Mouse (Mus musculus): ENCODE results near the gene Gm21093. TPM values are rescaled to one million over a fixed set of nuclear protein-coding genes. Genes with fewer than 3 reads are reported as not detected.
"Not testable (repeated sequence)": the region's sequence is repeated elsewhere in the genome, so short reads cannot be mapped to it uniquely, and the experiment has no call there.

Gene Gm21093
- polyA plus RNA-seq (2012; fragmentation: generic; extraction: Trizol), result not detected
- long read RNA-seq, experiment 1, result 0 reads
- long read RNA-seq, experiment 2, result 0 reads

DNA sequence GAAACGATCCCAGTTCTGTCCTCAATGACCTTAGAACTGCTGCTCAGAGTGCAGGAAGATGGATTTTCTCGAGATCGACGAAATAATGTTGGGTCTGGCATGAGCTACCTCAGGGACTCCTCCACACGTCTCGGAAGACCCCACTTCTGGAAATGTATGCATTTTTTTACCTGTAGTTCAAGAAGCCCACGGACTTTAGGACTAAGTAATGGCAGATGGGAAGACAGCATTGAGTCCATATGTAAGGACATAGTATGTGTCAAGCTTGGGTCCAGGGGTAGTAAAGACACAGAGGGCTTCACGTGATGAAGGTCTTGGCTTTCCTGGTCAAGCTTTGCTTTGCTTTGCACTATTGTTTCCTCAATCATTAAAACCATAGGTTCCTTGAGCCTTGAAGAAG, at the start of gene Gm21093:
TSS of gene Gm21093 (minus strand) at position 101 of the 400 bp plus-strand sequence.
- not testable (repeated sequence) for H3K79me2 ChIP-seq (ENCODE audit: control insufficient read depth, insufficient read depth); H3K79me3 ChIP-seq (ENCODE audit: low read depth); H3K36me3 ChIP-seq (ENCODE audit: control insufficient read depth, insufficient read depth); H3K27me3 ChIP-seq (ENCODE audit: control insufficient read depth, insufficient read depth, insufficient read length); H3K4me3 ChIP-seq (ENCODE audit: insufficient read depth, poor library complexity, severe bottlenecking); H3ac ChIP-seq (ENCODE audit: control insufficient read depth, insufficient read length, low read depth)

Other genes starting within 250 kb of the Gm21093 start
- gene Gm21541, start 131.1 kb downstream of the Gm21093 start, polyA plus RNA-seq (2012; fragmentation: generic; extraction: Trizol), result not detected
- not detected for gene Gm20878, start 93.2 kb downstream of the Gm21093 start, polyA plus RNA-seq (2012; fragmentation: generic; extraction: Trizol)
- not detected for gene Fam205a4, start 68.7 kb downstream of the Gm21093 start, polyA plus RNA-seq (2012; fragmentation: generic; extraction: Trizol)
- not detected for gene Gm3893, start 56.5 kb upstream of the Gm21093 start, polyA plus RNA-seq (2012; fragmentation: generic; extraction: Trizol)
- gene Gm13304, start 80.1 kb upstream of the Gm21093 start, polyA plus RNA-seq (2012; fragmentation: generic; extraction: Trizol), result not detected
- not detected for gene Gm13306, start 118.7 kb upstream of the Gm21093 start, polyA plus RNA-seq (2012; fragmentation: generic; extraction: Trizol)
- not detected for gene Gm13305, start 133.9 kb upstream of the Gm21093 start, polyA plus RNA-seq (2012; fragmentation: generic; extraction: Trizol)
- gene Gm10600, start 205.9 kb upstream of the Gm21093 start, polyA plus RNA-seq (2012; fragmentation: generic; extraction: Trizol), result not detected
- gene Ccl21b, start 221.0 kb upstream of the Gm21093 start, polyA plus RNA-seq (2012; fragmentation: generic; extraction: Trizol), result not detected

Data from C2C12 (cell line).